Comparison of ENCODE assay signal across 11 mouse cellular contexts in the genomic region with DNA sequence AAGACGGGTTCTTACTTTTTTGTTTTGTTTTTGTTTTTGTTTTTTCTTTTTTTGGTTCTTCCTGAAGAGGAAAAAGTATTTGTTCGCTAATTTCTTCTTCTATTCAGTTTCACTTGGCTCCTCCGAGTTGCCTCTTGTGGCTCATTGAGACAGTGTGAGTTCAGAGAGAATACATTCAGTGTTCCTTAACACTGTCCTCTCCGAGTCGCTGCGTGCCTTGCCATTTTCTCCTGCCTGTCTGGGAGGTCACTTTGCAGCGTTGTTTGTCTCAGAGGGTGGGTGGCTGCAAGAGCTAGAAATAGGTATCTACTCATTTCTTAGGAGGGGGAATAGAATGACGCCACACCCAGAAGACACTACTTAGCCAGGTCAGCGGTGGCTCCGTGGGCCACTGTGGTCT.
DNase-seq lines count a peak whose midpoint lies in the region; ATAC-seq lines count a peak whose summit lies in the region.
"Had no signal": no experiment of that assay in that cellular context is flagged by ENCODE, and none has a peak within 500 bp of the region (broad histone marks: within the 10 kb centered on the region; RNA-seq: fewer than 3 reads in every experiment).

No protein-coding gene starts in this region.

- WGBS in limb, embryonic 13.5 days, result 71% methylated on average over 10 of the region's 10 CpGs
- 71% methylated on average over 10 of the region's 10 CpGs for WGBS in limb, embryonic 10.5 days
- WGBS in intestine, embryonic 15.5 days, result 57% methylated on average over 10 of the region's 10 CpGs

- no peaks in the 10 kb centered on the region for H3K36me3 ChIP-seq in limb, embryonic 13.5 days
- no peaks in the 10 kb centered on the region for H3K36me3 ChIP-seq in limb, embryonic 10.5 days
- H3K36me3 ChIP-seq in intestine, embryonic 15.5 days, result no peaks in the 10 kb centered on the region

- H3K4me2 ChIP-seq in limb, embryonic 13.5 days (replicated peaks), result peak overlapping the region; percentile 30; the same call in 1 of the 2 replicates
- peak overlapping the region; percentile 40 for H3K4me2 ChIP-seq in intestine, embryonic 15.5 days (replicated peaks)
- H3K4me2 ChIP-seq: midbrain, embryonic 11.5 days had no signal

- H3K27ac ChIP-seq in limb, embryonic 13.5 days, result no peak overlapping the region
- H3K27ac ChIP-seq in limb, embryonic 10.5 days, result no peak overlapping the region
- no peak overlapping the region for H3K27ac ChIP-seq in intestine, embryonic 15.5 days

- no peak for DNase-seq in frontal cortex, postnatal 10 days (ENCODE audit: low spot score in 2 of 2)
- no peak for DNase-seq in limb, embryonic 10.5 days (ENCODE audit: low spot score)
- peak; percentile 11 for DNase-seq in MEL-GATA-1-ER (ENCODE audit: extremely low read depth, low read depth)
- DNase-seq in retina, embryonic 14.5 days (ENCODE audit: low spot score), result no peak
- DNase-seq in right cerebral cortex, postnatal 10 days (ENCODE audit: low spot score in 2 of 2), result no peak
- DNase-seq: cerebellum, adult 8-10 months; thymus, adult 2 months had no signal

- peak; percentile 85 for ATAC-seq in frontal cortex, adult (ENCODE audit: low TSS enrichment)
- no peak for ATAC-seq in limb, embryonic 13.5 days (ENCODE audit: low FRiP score, low read depth)
- no peak for ATAC-seq in intestine, embryonic 15.5 days

- no peaks in the 10 kb centered on the region for H3K9me3 ChIP-seq in limb, embryonic 13.5 days
- no peaks in the 10 kb centered on the region for H3K9me3 ChIP-seq in limb, embryonic 10.5 days (replicated peaks)
- H3K9me3 ChIP-seq in intestine, embryonic 15.5 days, result no peaks in the 10 kb centered on the region

- H3K4me1 ChIP-seq in limb, embryonic 13.5 days, result no peaks in the 10 kb centered on the region
- H3K4me1 ChIP-seq in limb, embryonic 10.5 days, result no peaks in the 10 kb centered on the region
- no peaks in the 10 kb centered on the region for H3K4me1 ChIP-seq in intestine, embryonic 15.5 days (replicated peaks)

- no peaks in the 10 kb centered on the region for H3K27me3 ChIP-seq in limb, embryonic 13.5 days
- no peaks in the 10 kb centered on the region for H3K27me3 ChIP-seq in limb, embryonic 10.5 days (ENCODE audit: low read depth, poor library complexity, severe bottlenecking)
- H3K27me3 ChIP-seq in intestine, embryonic 15.5 days (replicated peaks), result no peaks in the 10 kb centered on the region

- H3K4me3 ChIP-seq in limb, embryonic 13.5 days, result no peak overlapping the region
- no peak overlapping the region for H3K4me3 ChIP-seq in limb, embryonic 10.5 days
- no peak overlapping the region for H3K4me3 ChIP-seq in intestine, embryonic 15.5 days (replicated peaks)

- H3K9ac ChIP-seq in limb, embryonic 13.5 days, result no peak overlapping the region
- H3K9ac ChIP-seq in intestine, embryonic 15.5 days, result no peak overlapping the region
